26 mouse cellular contexts compared by ENCODE assay signal in the genomic region with DNA sequence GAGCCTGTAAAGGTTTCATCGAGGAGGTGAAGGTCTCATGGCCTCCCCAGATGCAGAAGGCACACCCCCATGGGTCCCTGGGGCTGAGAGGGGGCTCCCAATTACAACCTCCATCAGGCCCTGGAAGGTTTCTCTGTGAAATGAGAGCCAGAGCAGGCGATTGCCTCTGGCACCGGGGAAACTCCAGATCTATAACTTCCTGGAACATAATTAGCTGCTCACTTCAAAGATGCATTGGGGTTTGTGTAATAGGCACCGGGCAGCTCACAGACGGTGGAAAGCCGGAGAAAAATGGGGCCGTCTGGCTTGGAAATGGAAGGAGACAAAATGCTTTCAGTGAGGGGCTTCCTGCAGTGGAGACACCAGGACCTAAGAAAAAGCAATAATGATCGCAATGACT.
DNase-seq lines count a peak whose midpoint lies in the region; ATAC-seq and TF ChIP-seq lines count a peak whose summit lies in the region.
"Had no signal": no experiment of that assay in that cellular context is flagged by ENCODE, and none has a peak within 500 bp of the region (broad histone marks: within the 10 kb centered on the region; RNA-seq: fewer than 3 reads in every experiment).

No protein-coding gene starts in this region.

- no peak for TF ChIP-seq CTCF in midbrain, postnatal 0 days (IDR thresholded peaks at IDR 0.05)

- peak overlapping the region; percentile 49 for H3K27ac ChIP-seq in midbrain, embryonic 13.5 days
- no peak overlapping the region for H3K27ac ChIP-seq in midbrain, postnatal 0 days (ENCODE audit: low read depth, low read length)
- H3K27ac ChIP-seq in embryonic facial prominence, embryonic 11.5 days (replicated peaks; ENCODE audit: low read depth, low read length), result no peak overlapping the region
- peak overlapping the region; percentile 34; the same call in 1 of the 2 replicates for H3K27ac ChIP-seq in hindbrain, embryonic 16.5 days (ENCODE audit: low read depth, low read length)
- H3K27ac ChIP-seq: embryonic facial prominence, embryonic 15.5 days; forebrain, embryonic 13.5 days; heart, adult 2 months; intestine, embryonic 15.5 days; kidney, postnatal 0 days; limb, embryonic 15.5 days; liver, embryonic 13.5 days; stomach, embryonic 15.5 days had no signal

- H3K4me2 ChIP-seq in midbrain, embryonic 13.5 days (replicated peaks), result no peak overlapping the region
- no peak overlapping the region for H3K4me2 ChIP-seq in midbrain, postnatal 0 days (ENCODE audit: low read depth, low read length, poor library complexity, severe bottlenecking)
- no peak overlapping the region for H3K4me2 ChIP-seq in embryonic facial prominence, embryonic 11.5 days (ENCODE audit: low read depth, low read length)
- H3K4me2 ChIP-seq in hindbrain, embryonic 16.5 days (ENCODE audit: low read length), result no peak overlapping the region
- H3K4me2 ChIP-seq: embryonic facial prominence, embryonic 15.5 days; forebrain, embryonic 13.5 days; heart, embryonic 12.5 days; intestine, embryonic 15.5 days; limb, embryonic 15.5 days; liver, embryonic 13.5 days; stomach, embryonic 15.5 days had no signal

- H3K9me3 ChIP-seq in midbrain, embryonic 13.5 days, result no peaks in the 10 kb centered on the region
- no peaks in the 10 kb centered on the region for H3K9me3 ChIP-seq in midbrain, postnatal 0 days (ENCODE audit: low read length)
- no peaks in the 10 kb centered on the region for H3K9me3 ChIP-seq in embryonic facial prominence, embryonic 11.5 days (replicated peaks; ENCODE audit: control insufficient read depth, low read length)
- no peaks in the 10 kb centered on the region for H3K9me3 ChIP-seq in hindbrain, embryonic 16.5 days (ENCODE audit: control insufficient read depth, low read length)
- H3K9me3 ChIP-seq: embryonic facial prominence, embryonic 15.5 days; forebrain, embryonic 13.5 days; heart, embryonic 12.5 days; intestine, embryonic 15.5 days; limb, embryonic 15.5 days; liver, embryonic 13.5 days; megakaryocyte, embryonic 14.5 days; stomach, embryonic 15.5 days had no signal

- no peak overlapping the region for H3K9ac ChIP-seq in midbrain, embryonic 13.5 days (replicated peaks)
- H3K9ac ChIP-seq in midbrain, postnatal 0 days (replicated peaks; ENCODE audit: low read length, poor library complexity, severe bottlenecking), result no peak overlapping the region
- no peak overlapping the region for H3K9ac ChIP-seq in embryonic facial prominence, embryonic 11.5 days (replicated peaks; ENCODE audit: low read length)
- H3K9ac ChIP-seq in hindbrain, embryonic 16.5 days (ENCODE audit: low read depth, low read length), result no peak overlapping the region
- H3K9ac ChIP-seq: embryonic facial prominence, embryonic 15.5 days; forebrain, embryonic 13.5 days; heart, embryonic 12.5 days; intestine, embryonic 15.5 days; limb, embryonic 15.5 days; liver, embryonic 13.5 days; stomach, embryonic 15.5 days had no signal

- no peaks in the 10 kb centered on the region for H3K27me3 ChIP-seq in midbrain, embryonic 13.5 days
- no peaks in the 10 kb centered on the region for H3K27me3 ChIP-seq in midbrain, postnatal 0 days (ENCODE audit: insufficient read depth, low read length)
- no peaks in the 10 kb centered on the region for H3K27me3 ChIP-seq in embryonic facial prominence, embryonic 11.5 days (ENCODE audit: control insufficient read depth, insufficient read depth, low read length)
- H3K27me3 ChIP-seq in hindbrain, embryonic 16.5 days (replicated peaks; ENCODE audit: control insufficient read depth, insufficient read depth, low read length), result no peaks in the 10 kb centered on the region
- H3K27me3 ChIP-seq: embryonic facial prominence, embryonic 15.5 days; intestine, embryonic 15.5 days; limb, embryonic 15.5 days; liver, embryonic 13.5 days; stomach, embryonic 15.5 days had no signal

- ATAC-seq in midbrain, embryonic 13.5 days, result no peak
- ATAC-seq in midbrain, postnatal 0 days (ENCODE audit: low FRiP score), result no peak
- no peak for ATAC-seq in embryonic facial prominence, embryonic 11.5 days (replicated peaks; ENCODE audit: insufficient number of reproducible peaks, low FRiP score, low TSS enrichment, low read depth)
- no peak for ATAC-seq in hindbrain, embryonic 16.5 days
- ATAC-seq: forebrain, embryonic 13.5 days; intestine, embryonic 15.5 days; lung, postnatal 0 days had no signal

- H3K36me3 ChIP-seq in midbrain, embryonic 13.5 days, result no peaks in the 10 kb centered on the region
- no peaks in the 10 kb centered on the region for H3K36me3 ChIP-seq in midbrain, postnatal 0 days (ENCODE audit: insufficient read depth, low read length)
- no peaks in the 10 kb centered on the region for H3K36me3 ChIP-seq in embryonic facial prominence, embryonic 11.5 days (replicated peaks; ENCODE audit: control insufficient read depth, insufficient read depth, low read depth, low read length)
- no peaks in the 10 kb centered on the region for H3K36me3 ChIP-seq in hindbrain, embryonic 16.5 days (ENCODE audit: control insufficient read depth, insufficient read depth, low read length)
- H3K36me3 ChIP-seq: embryonic facial prominence, embryonic 15.5 days; heart, embryonic 12.5 days; intestine, embryonic 15.5 days; limb, embryonic 15.5 days; liver, embryonic 13.5 days; stomach, embryonic 15.5 days had no signal

- 69% methylated on average over 8 of the region's 8 CpGs for WGBS in midbrain, embryonic 13.5 days
- 37% methylated on average over 8 of the region's 8 CpGs for WGBS in midbrain, postnatal 0 days
- 34% methylated on average over 8 of the region's 8 CpGs for WGBS in embryonic facial prominence, embryonic 11.5 days
- 56% methylated on average over 8 of the region's 8 CpGs for WGBS in hindbrain, embryonic 16.5 days

- intact Hi-C loops in left cerebral cortex, postnatal 36 days (cut with DNase I), result no loop called here

- no peak overlapping the region for H3K4me3 ChIP-seq in midbrain, embryonic 13.5 days (replicated peaks)
- no peak overlapping the region for H3K4me3 ChIP-seq in midbrain, postnatal 0 days (ENCODE audit: low read depth, low read length)
- no peak overlapping the region for H3K4me3 ChIP-seq in embryonic facial prominence, embryonic 11.5 days (ENCODE audit: low read depth, low read length)
- H3K4me3 ChIP-seq in hindbrain, embryonic 16.5 days (ENCODE audit: low read length), result no peak overlapping the region
- H3K4me3 ChIP-seq: embryonic facial prominence, embryonic 15.5 days; forebrain, embryonic 13.5 days; heart, adult 2 months; heart, embryonic 12.5 days; intestine, embryonic 15.5 days; limb, embryonic 15.5 days; liver, embryonic 13.5 days; megakaryocyte, embryonic 14.5 days; stomach, embryonic 15.5 days had no signal

- DNase-seq in midbrain, postnatal 0 days (ENCODE audit: low spot score), result no peak
- peak; percentile 57 for DNase-seq in embryonic facial prominence, embryonic 11.5 days (ENCODE audit: low spot score)
- no peak for DNase-seq in layer of hippocampus, postnatal 36 days
- DNase-seq in left cerebral cortex, postnatal 36 days (ENCODE audit: low spot score in 2 of 2), result no peak
- DNase-seq: adrenal gland, postnatal 25 days; B cell, adult 2 months; cerebellum, adult 18-20 months; cerebellum, postnatal 10 days; heart, adult 2 months; heart, postnatal 4 days; kidney, adult 2 months; liver, embryonic 13.5 days; lung, adult 18-20 months; lung, postnatal 4 days; right cerebral cortex, postnatal 25 days had no signal

- H3K4me1 ChIP-seq in midbrain, embryonic 13.5 days (replicated peaks), result peaks cover 15% of the 10 kb centered on the region; the same call in 1 of the 2 replicates
- no peaks in the 10 kb centered on the region; the same call in 1 of the 2 replicates for H3K4me1 ChIP-seq in midbrain, postnatal 0 days (ENCODE audit: insufficient read depth, low read length)
- no peaks in the 10 kb centered on the region; the same call in 1 of the 2 replicates for H3K4me1 ChIP-seq in embryonic facial prominence, embryonic 11.5 days (ENCODE audit: control insufficient read depth, insufficient read depth, low read length)
- H3K4me1 ChIP-seq in hindbrain, embryonic 16.5 days (ENCODE audit: control insufficient read depth, insufficient read depth, low read depth, low read length), result peaks cover 3% of the 10 kb centered on the region; the same call in 1 of the 2 replicates
- H3K4me1 ChIP-seq: embryonic facial prominence, embryonic 15.5 days; heart, embryonic 12.5 days; intestine, embryonic 15.5 days; liver, embryonic 13.5 days; stomach, embryonic 15.5 days had no signal

Comparison
In these comparisons a context has a peak if more than half of its experiments do, and no peak if none do; other contexts are left out.
1. H3K27ac ChIP-seq: peak in midbrain, embryonic 13.5 days (single experiment) and hindbrain, embryonic 16.5 days (single experiment); none in midbrain, postnatal 0 days (single experiment) and embryonic facial prominence, embryonic 11.5 days (single experiment).